Mouse (Mus musculus): ENCODE measurements at regions not wholly inside any gene's neighbourhood (a gene's known extent, or its start where the extent isn't known, plus 50 kb on each side); places are given as distances from the start of the nearest gene placed in this dataset.
"Not testable (repeated sequence)": the region's sequence is repeated elsewhere in the genome, so short reads cannot be mapped to it uniquely, and the experiment has no call there.

GRCm38 (mm10) chr7:62232076-62232475, 114.3 kb upstream of the Ndn start:
- no peak overlapping the region for H3K27ac ChIP-seq (ENCODE audit: control insufficient read depth, insufficient read depth, low read depth, low read length)
- no peaks in the 10 kb centered on the region for H3K27me3 ChIP-seq (ENCODE audit: control insufficient read depth, insufficient read depth, low read length)
- TF ChIP-seq POLR2A (IDR thresholded peaks at IDR 0.05; ENCODE audit: control insufficient read depth, low read depth, low read length) (no peak), CTCF (IDR thresholded peaks at IDR 0.05; ENCODE audit: control insufficient read depth, insufficient read depth, insufficient replicate concordance, low read depth, low read length) (no peak)
- H3K4me3 ChIP-seq (ENCODE audit: control insufficient read depth, low read depth, low read length), result no peak overlapping the region
- no peaks in the 10 kb centered on the region for H3K36me3 ChIP-seq (ENCODE audit: control insufficient read depth, insufficient read depth, low read length)
- peaks cover 3% of the 10 kb centered on the region for H3K4me1 ChIP-seq (ENCODE audit: control insufficient read depth, insufficient read depth, low read length)

- H3K4me1 ChIP-seq (ENCODE audit: control insufficient read depth, insufficient read depth, low read length), result peaks cover 3% of the 10 kb centered on the region
- TF ChIP-seq POLR2A (IDR thresholded peaks at IDR 0.05; ENCODE audit: control insufficient read depth, low read depth, low read length), result no peak
- TF ChIP-seq CTCF (IDR thresholded peaks at IDR 0.05; ENCODE audit: control insufficient read depth, insufficient read depth, insufficient replicate concordance, low read depth, low read length), result no peak
- H3K27me3 ChIP-seq (ENCODE audit: control insufficient read depth, insufficient read depth, low read length), result no peaks in the 10 kb centered on the region
- H3K36me3 ChIP-seq (ENCODE audit: control insufficient read depth, insufficient read depth, low read length), result no peaks in the 10 kb centered on the region
- no peak overlapping the region for H3K4me3 ChIP-seq (ENCODE audit: control insufficient read depth, low read depth, low read length)
- H3K27ac ChIP-seq (ENCODE audit: control insufficient read depth, insufficient read depth, low read depth, low read length), result no peak overlapping the region
These were observed 112.3 kb upstream of the Ndn start for GRCm38 (mm10) chr7:62234037-62234436.

- H3K27me3 ChIP-seq (ENCODE audit: control insufficient read depth, insufficient read depth, low read length), result no peaks in the 10 kb centered on the region
- no peak overlapping the region for H3K4me3 ChIP-seq (ENCODE audit: control insufficient read depth, low read depth, low read length)
- peaks cover 3% of the 10 kb centered on the region for H3K4me1 ChIP-seq (ENCODE audit: control insufficient read depth, insufficient read depth, low read length)
- no peaks in the 10 kb centered on the region for H3K36me3 ChIP-seq (ENCODE audit: control insufficient read depth, insufficient read depth, low read length)
- no peak for TF ChIP-seq CTCF (IDR thresholded peaks at IDR 0.05; ENCODE audit: control insufficient read depth, insufficient read depth, insufficient replicate concordance, low read depth, low read length)
- no peak for TF ChIP-seq POLR2A (IDR thresholded peaks at IDR 0.05; ENCODE audit: control insufficient read depth, low read depth, low read length)
- no peak overlapping the region for H3K27ac ChIP-seq (ENCODE audit: control insufficient read depth, insufficient read depth, low read depth, low read length)
These were observed 110.6 kb upstream of the Ndn start for GRCm38 (mm10) chr7:62235766-62236165.

GRCm38 (mm10) chr7:62261688-62262114, 84.7 kb upstream of the Ndn start:
- Histone ChIP-seq H3K27me3 (ENCODE audit: control insufficient read depth, insufficient read depth, low read length) (no peaks in the 10 kb centered on the region), H3K4me1 (ENCODE audit: control insufficient read depth, insufficient read depth, low read length) (no peaks in the 10 kb centered on the region), H3K36me3 (ENCODE audit: control insufficient read depth, insufficient read depth, low read length) (no peaks in the 10 kb centered on the region), H3K27ac (ENCODE audit: control insufficient read depth, insufficient read depth, low read depth, low read length) (no peak overlapping the region), H3K4me3 (ENCODE audit: control insufficient read depth, low read depth, low read length) (no peak overlapping the region)
- TF ChIP-seq POLR2A (IDR thresholded peaks at IDR 0.05; ENCODE audit: control insufficient read depth, low read depth, low read length), result no peak
- TF ChIP-seq CTCF (IDR thresholded peaks at IDR 0.05; ENCODE audit: control insufficient read depth, insufficient read depth, insufficient replicate concordance, low read depth, low read length), result no peak

GRCm38 (mm10) chr7:62262174-62262573, 84.2 kb upstream of the Ndn start:
- H3K4me1 ChIP-seq (ENCODE audit: control insufficient read depth, insufficient read depth, low read length); H3K36me3 ChIP-seq (ENCODE audit: control insufficient read depth, insufficient read depth, low read length); H3K4me3 ChIP-seq (ENCODE audit: control insufficient read depth, low read depth, low read length); H3K27ac ChIP-seq (ENCODE audit: control insufficient read depth, insufficient read depth, low read depth, low read length); H3K27me3 ChIP-seq (ENCODE audit: control insufficient read depth, insufficient read depth, low read length): not testable (repeated sequence)

GRCm38 (mm10) chr7:62269156-62269855, 77.1 kb upstream of the Ndn start:
- Histone ChIP-seq H3K27ac (ENCODE audit: control insufficient read depth, insufficient read depth, low read depth, low read length) (no peak overlapping the region), H3K4me3 (ENCODE audit: control insufficient read depth, low read depth, low read length) (no peak overlapping the region), H3K4me1 (ENCODE audit: control insufficient read depth, insufficient read depth, low read length) (no peaks in the 10 kb centered on the region), H3K27me3 (ENCODE audit: control insufficient read depth, insufficient read depth, low read length) (no peaks in the 10 kb centered on the region), H3K36me3 (ENCODE audit: control insufficient read depth, insufficient read depth, low read length) (no peaks in the 10 kb centered on the region)
- TF ChIP-seq CTCF (IDR thresholded peaks at IDR 0.05; ENCODE audit: control insufficient read depth, insufficient read depth, insufficient replicate concordance, low read depth, low read length), result no peak
- TF ChIP-seq POLR2A (IDR thresholded peaks at IDR 0.05; ENCODE audit: control insufficient read depth, low read depth, low read length), result no peak

GRCm38 (mm10) chr7:62276219-62276618, 70.2 kb upstream of the Ndn start:
- H3K36me3 ChIP-seq (ENCODE audit: control insufficient read depth, insufficient read depth, low read length), result no peaks in the 10 kb centered on the region

GRCm38 (mm10) chr7:62278492-62278891, 67.9 kb upstream of the Ndn start:
- H3K4me3 ChIP-seq (ENCODE audit: control insufficient read depth, low read depth, low read length), result no peak overlapping the region
- no peak overlapping the region for H3K27ac ChIP-seq (ENCODE audit: control insufficient read depth, insufficient read depth, low read depth, low read length)
- TF ChIP-seq POLR2A (IDR thresholded peaks at IDR 0.05; ENCODE audit: control insufficient read depth, low read depth, low read length) (no peak), CTCF (IDR thresholded peaks at IDR 0.05; ENCODE audit: control insufficient read depth, insufficient read depth, insufficient replicate concordance, low read depth, low read length) (no peak)

More at GRCm38 (mm10) chr7:62276219-62276618, 70.2 kb upstream of the Ndn start:
- H3K27me3 ChIP-seq (ENCODE audit: control insufficient read depth, insufficient read depth, low read length), result no peaks in the 10 kb centered on the region
- no peaks in the 10 kb centered on the region for H3K4me1 ChIP-seq (ENCODE audit: control insufficient read depth, insufficient read depth, low read length)
- TF ChIP-seq POLR2A (IDR thresholded peaks at IDR 0.05; ENCODE audit: control insufficient read depth, low read depth, low read length), result no peak
- TF ChIP-seq CTCF (IDR thresholded peaks at IDR 0.05; ENCODE audit: control insufficient read depth, insufficient read depth, insufficient replicate concordance, low read depth, low read length), result no peak
- no peak overlapping the region for H3K4me3 ChIP-seq (ENCODE audit: control insufficient read depth, low read depth, low read length)
- H3K27ac ChIP-seq (ENCODE audit: control insufficient read depth, insufficient read depth, low read depth, low read length), result no peak overlapping the region

More at GRCm38 (mm10) chr7:62278492-62278891, 67.9 kb upstream of the Ndn start:
- H3K27me3 ChIP-seq (ENCODE audit: control insufficient read depth, insufficient read depth, low read length), result no peaks in the 10 kb centered on the region
- H3K4me1 ChIP-seq (ENCODE audit: control insufficient read depth, insufficient read depth, low read length), result no peaks in the 10 kb centered on the region
- no peaks in the 10 kb centered on the region for H3K36me3 ChIP-seq (ENCODE audit: control insufficient read depth, insufficient read depth, low read length)

Data from testis, adult 2 months (tissue).